Mouse (Mus musculus) embryonic facial prominence, embryonic 10.5 days (tissue): ENCODE data around the gene Mdga2. TPM values are rescaled to one million over a fixed set of nuclear protein-coding genes. Genes with fewer than 3 reads are reported as not detected.

Experiments used
- DNase-seq: peaks from one replicate; pipeline ENCODE4 v3.0.0-alpha.2; 2017; ENCODE audit warnings: low spot score
- H3K27ac ChIP-seq: fragments of 300-500 bp; sonication (generic); replicated peaks from 2 replicates; pipeline ENCODE4 v1.5.1; 2016; ENCODE audit warnings: mild to moderate bottlenecking
- H3K27me3 ChIP-seq: fragments of 300-500 bp; sonication (generic); replicated peaks from 2 replicates; pipeline ENCODE4 v1.6.1; 2016; ENCODE audit warnings: low read depth, mild to moderate bottlenecking; ENCODE audit not compliant: poor library complexity, severe bottlenecking
- H3K36me3 ChIP-seq: fragments of 300-500 bp; sonication (generic); replicated peaks from 2 replicates; pipeline ENCODE4 v1.6.1; 2016; ENCODE audit warnings: mild to moderate bottlenecking, moderate library complexity
- H3K4me1 ChIP-seq: fragments of 300-500 bp; sonication (generic); 2 replicates; pipeline ENCODE4 v1.6.1; 2016
- H3K4me3 ChIP-seq: fragments of 300-500 bp; sonication (generic); 2 replicates; pipeline ENCODE4 v1.5.1; 2016; ENCODE audit warnings: mild to moderate bottlenecking, moderate library complexity
- H3K9me3 ChIP-seq: fragments of 300-500 bp; sonication (generic); 2 replicates; pipeline ENCODE4 v1.6.1; 2016; ENCODE audit warnings: mild to moderate bottlenecking
- WGBS: fragments of 180-500 bp; shearing (Covaris S2); methylation state at CpG from one replicate; pipeline ENCODE4 v1.1.7; 2016; 5-methylcytosine and 5-hydroxymethylcytosine counted together
- polyA plus RNA-seq: library from polyadenylated mRNA; unstranded; fragments of >200 nt; fragmentation: Nextera tagmentation; extraction: Ambion mirVana; gene quantifications from 2 replicates; pipeline ENCODE4 v1.2.1, GENCODE M21; 2016

Mdga2 gene
- 1.1 and 2.5 TPM in 2 replicates for polyA plus RNA-seq

GRCm38 (mm10) chr12:67222221-67223025, at the start of gene Mdga2:
Gene Mdga2, minus strand, starts transcription at chr12:67222549.
- DNase-seq: peak; percentile 72
- WGBS: 1% methylated on average over 61 of the region's 61 CpGs
- H3K9me3 ChIP-seq: no peaks in the 10 kb centered on the region
- peaks cover 74% of the 10 kb centered on the region for H3K27me3 ChIP-seq
- peak within 1 kb of the TSS; percentile 82 for H3K27ac ChIP-seq
- H3K4me1 ChIP-seq: peaks cover 38% of the 10 kb centered on the region
- no peaks in the 10 kb centered on the region for H3K36me3 ChIP-seq
- H3K4me3 ChIP-seq: peak within 1 kb of the TSS; percentile 77

- 83% methylated on average over 1 of the region's 1 CpGs for WGBS
- Histone ChIP-seq H3K27ac (no peak overlapping the region), H3K9me3 (no peaks in the 10 kb centered on the region), H3K27me3 (no peaks in the 10 kb centered on the region), H3K4me3 (no peak overlapping the region), H3K4me1 (no peaks in the 10 kb centered on the region), H3K36me3 (no peaks in the 10 kb centered on the region)
- DNase-seq: peak; percentile 26
Observed at GRCm38 (mm10) chr12:67267409-67267808, 45.1 kb upstream of the Mdga2 start.

GRCm38 (mm10) chr12:67223530-67223929, 1.2 kb upstream of the Mdga2 start:
- Histone ChIP-seq H3K36me3 (no peaks in the 10 kb centered on the region), H3K9me3 (no peaks in the 10 kb centered on the region), H3K4me1 (peaks cover 38% of the 10 kb centered on the region), H3K4me3 (no peak overlapping the region), H3K27ac (no peak overlapping the region), H3K27me3 (peaks cover 70% of the 10 kb centered on the region)
- DNase-seq: no peak
- 33% methylated on average over 1 of the region's 1 CpGs for WGBS

GRCm38 (mm10) chr12:67221329-67222220, 774 bp downstream of the Mdga2 start:
- H3K27ac ChIP-seq: peak overlapping the region; percentile 82
- under 1% methylated on average over 78 of the region's 78 CpGs for WGBS
- peaks cover 74% of the 10 kb centered on the region for H3K27me3 ChIP-seq
- no peaks in the 10 kb centered on the region for H3K9me3 ChIP-seq
- H3K4me1 ChIP-seq: peaks cover 38% of the 10 kb centered on the region
- peak; percentile 71 for DNase-seq
- peak overlapping the region; percentile 77 for H3K4me3 ChIP-seq
- H3K36me3 ChIP-seq: no peaks in the 10 kb centered on the region

- H3K36me3 ChIP-seq: no peaks in the 10 kb centered on the region
- under 1% methylated on average over 43 of the region's 43 CpGs for WGBS
- peak; percentile 57 for DNase-seq
- peaks cover 38% of the 10 kb centered on the region for H3K4me1 ChIP-seq
- peak overlapping the region; percentile 82; the same call in 1 of the 2 replicates for H3K27ac ChIP-seq
- H3K27me3 ChIP-seq: peaks cover 74% of the 10 kb centered on the region
- no peaks in the 10 kb centered on the region for H3K9me3 ChIP-seq
- peak overlapping the region; percentile 77 for H3K4me3 ChIP-seq
Observed at GRCm38 (mm10) chr12:67220641-67221231, 1.6 kb downstream of the Mdga2 start.

- H3K27ac ChIP-seq: no peak overlapping the region
- peaks cover 68% of the 10 kb centered on the region for H3K27me3 ChIP-seq
- H3K36me3 ChIP-seq: no peaks in the 10 kb centered on the region
- peak; percentile 14 for DNase-seq
- H3K4me1 ChIP-seq: peaks cover 38% of the 10 kb centered on the region
- WGBS: 3% methylated on average over 6 of the region's 6 CpGs
- H3K4me3 ChIP-seq: peak overlapping the region; percentile 77
- no peaks in the 10 kb centered on the region for H3K9me3 ChIP-seq
Observed at GRCm38 (mm10) chr12:67220041-67220440, 2.3 kb downstream of the Mdga2 start.

- H3K9me3 ChIP-seq: no peaks in the 10 kb centered on the region
- DNase-seq: peak; percentile 10
- H3K4me3 ChIP-seq: peak overlapping the region; percentile 77; the same call in 1 of the 2 replicates
- H3K27me3 ChIP-seq: peaks cover 64% of the 10 kb centered on the region
- no peaks in the 10 kb centered on the region for H3K36me3 ChIP-seq
- WGBS: 22% methylated on average over 5 of the region's 5 CpGs
- no peak overlapping the region for H3K27ac ChIP-seq
- peaks cover 38% of the 10 kb centered on the region for H3K4me1 ChIP-seq
Observed at GRCm38 (mm10) chr12:67219564-67219963, 2.8 kb downstream of the Mdga2 start.

GRCm38 (mm10) chr12:67212801-67213200, 9.5 kb downstream of the Mdga2 start:
- no peak for DNase-seq
- H3K27me3 ChIP-seq: no peaks in the 10 kb centered on the region
- WGBS: 82% methylated on average over 2 of the region's 2 CpGs

GRCm38 (mm10) chr12:67178155-67178554, 44.2 kb downstream of the Mdga2 start:
- H3K27ac ChIP-seq: no peak overlapping the region
- no peak overlapping the region for H3K4me3 ChIP-seq
- H3K27me3 ChIP-seq: no peaks in the 10 kb centered on the region
- 95% methylated on average over 1 of the region's 1 CpGs for whole genome bisulfite sequencing
- H3K36me3 ChIP-seq: no peaks in the 10 kb centered on the region
- no peaks in the 10 kb centered on the region for H3K9me3 ChIP-seq
- no peak for DNase-seq
- no peaks in the 10 kb centered on the region for H3K4me1 ChIP-seq

More at GRCm38 (mm10) chr12:67212801-67213200, 9.5 kb downstream of the Mdga2 start:
- H3K4me1 ChIP-seq: no peaks in the 10 kb centered on the region
- no peak overlapping the region for H3K4me3 ChIP-seq
- H3K36me3 ChIP-seq: no peaks in the 10 kb centered on the region
- H3K27ac ChIP-seq: no peak overlapping the region
- H3K9me3 ChIP-seq: no peaks in the 10 kb centered on the region

- WGBS: 93% methylated on average over 8 of the region's 8 CpGs
- H3K9me3 ChIP-seq: no peaks in the 10 kb centered on the region
- H3K4me3 ChIP-seq: no peak overlapping the region
Observed at GRCm38 (mm10) chr12:67156569-67157237, 65.6 kb downstream of the Mdga2 start.

GRCm38 (mm10) chr12:67153077-67153476, 69.3 kb downstream of the Mdga2 start:
- Histone ChIP-seq H3K36me3 (no peaks in the 10 kb centered on the region), H3K27ac (no peak overlapping the region), H3K27me3 (no peaks in the 10 kb centered on the region), H3K9me3 (no peaks in the 10 kb centered on the region), H3K4me3 (no peak overlapping the region), H3K4me1 (no peaks in the 10 kb centered on the region)
- 65% methylated on average over 3 of the region's 3 CpGs for WGBS
- DNase-seq: no peak

More at GRCm38 (mm10) chr12:67156569-67157237, 65.6 kb downstream of the Mdga2 start:
- H3K27ac ChIP-seq: no peak overlapping the region
- H3K4me1 ChIP-seq: no peaks in the 10 kb centered on the region
- no peak for DNase-seq
- no peaks in the 10 kb centered on the region for H3K36me3 ChIP-seq
- no peaks in the 10 kb centered on the region for H3K27me3 ChIP-seq

- H3K9me3 ChIP-seq: no peaks in the 10 kb centered on the region
- DNase-seq: no peak
- no peaks in the 10 kb centered on the region for H3K27me3 ChIP-seq
- H3K4me1 ChIP-seq: no peaks in the 10 kb centered on the region
- no peak overlapping the region for H3K27ac ChIP-seq
- H3K4me3 ChIP-seq: no peak overlapping the region
- no peaks in the 10 kb centered on the region for H3K36me3 ChIP-seq
- WGBS: 88% methylated on average over 3 of the region's 3 CpGs
Observed at GRCm38 (mm10) chr12:67141605-67142004, 80.7 kb downstream of the Mdga2 start.
